Mouse (Mus musculus): ENCODE results near the gene Dpp6. TPM values are rescaled to one million over a fixed set of nuclear protein-coding genes. Genes with fewer than 3 reads are reported as not detected.

Gene Dpp6
- polyA plus RNA-seq, 1 experiment: 0.01 TPM

- TF ChIP-seq CEBPB (IDR thresholded peaks at IDR 0.05; ENCODE audit: low read depth) (no peak), FOSL1 (IDR thresholded peaks at IDR 0.05; ENCODE audit: insufficient read depth, low read length, poor library complexity, severe bottlenecking) (no peak), USF1 (IDR thresholded peaks at IDR 0.05; ENCODE audit: low read depth) (no peak), MYOG (IDR thresholded peaks at IDR 0.05; ENCODE audit: control insufficient read depth, extremely low read depth, insufficient read length) (no peak), CTCF (IDR thresholded peaks at IDR 0.05; ENCODE audit: control insufficient read depth, insufficient read depth, insufficient read length) (no peak), MAX (IDR thresholded peaks at IDR 0.05) (no peak), MYOD1 (IDR thresholded peaks at IDR 0.05; ENCODE audit: control insufficient read depth, insufficient read length, low read depth) (no peak)
- Histone ChIP-seq H3K79me2 (ENCODE audit: control insufficient read depth, insufficient read depth) (no peaks in the 10 kb centered on the region), H3K27me3 (ENCODE audit: control insufficient read depth, insufficient read depth, insufficient read length) (no peaks in the 10 kb centered on the region), H3K79me3 (ENCODE audit: low read depth) (no peaks in the 10 kb centered on the region), H3K4me3 (ENCODE audit: insufficient read depth, poor library complexity, severe bottlenecking) (no peak overlapping the region), H3K36me3 (ENCODE audit: control insufficient read depth, insufficient read depth) (no peaks in the 10 kb centered on the region), H3ac (ENCODE audit: control insufficient read depth, insufficient read length, low read depth) (no peak overlapping the region)
Measured at GRCm38 (mm10) chr5:27134436-27135005, 317.5 kb downstream of the Dpp6 start.

- TF ChIP-seq CTCF (IDR thresholded peaks at IDR 0.05; ENCODE audit: control insufficient read depth, insufficient read depth, insufficient read length) (no peak), FOSL1 (IDR thresholded peaks at IDR 0.05; ENCODE audit: insufficient read depth, low read length, poor library complexity, severe bottlenecking) (no peak), CEBPB (IDR thresholded peaks at IDR 0.05; ENCODE audit: low read depth) (no peak), USF1 (IDR thresholded peaks at IDR 0.05; ENCODE audit: low read depth) (no peak), MYOD1 (IDR thresholded peaks at IDR 0.05; ENCODE audit: control insufficient read depth, insufficient read length, low read depth) (no peak), MAX (IDR thresholded peaks at IDR 0.05) (no peak)
- H3K79me2 ChIP-seq (ENCODE audit: control insufficient read depth, insufficient read depth): no peaks in the 10 kb centered on the region
- H3K27me3 ChIP-seq (ENCODE audit: control insufficient read depth, insufficient read depth, insufficient read length): no peaks in the 10 kb centered on the region
- no peak overlapping the region for H3K4me3 ChIP-seq (ENCODE audit: insufficient read depth, poor library complexity, severe bottlenecking)
- H3K36me3 ChIP-seq (ENCODE audit: control insufficient read depth, insufficient read depth): no peaks in the 10 kb centered on the region
- H3K79me3 ChIP-seq (ENCODE audit: low read depth): no peaks in the 10 kb centered on the region
- no peak overlapping the region for H3ac ChIP-seq (ENCODE audit: control insufficient read depth, insufficient read length, low read depth)
Measured at GRCm38 (mm10) chr5:27147397-27147945, 330.5 kb downstream of the Dpp6 start.

GRCm38 (mm10) chr5:27151017-27151416 is 334.0 kb downstream of the Dpp6 start:
- no peaks in the 10 kb centered on the region for H3K36me3 ChIP-seq (ENCODE audit: control insufficient read depth, insufficient read depth)
- no peaks in the 10 kb centered on the region for H3K27me3 ChIP-seq (ENCODE audit: control insufficient read depth, insufficient read depth, insufficient read length)
- H3K79me3 ChIP-seq (ENCODE audit: low read depth): no peaks in the 10 kb centered on the region
- H3K79me2 ChIP-seq (ENCODE audit: control insufficient read depth, insufficient read depth): no peaks in the 10 kb centered on the region
- TF ChIP-seq USF1 (IDR thresholded peaks at IDR 0.05; ENCODE audit: low read depth): no peak
- no peak for TF ChIP-seq MAX (IDR thresholded peaks at IDR 0.05)
- TF ChIP-seq CEBPB (IDR thresholded peaks at IDR 0.05; ENCODE audit: low read depth): no peak
- TF ChIP-seq MYOG (IDR thresholded peaks at IDR 0.05; ENCODE audit: control insufficient read depth, extremely low read depth, insufficient read length): no peak
- no peak for TF ChIP-seq FOSL1 (IDR thresholded peaks at IDR 0.05; ENCODE audit: insufficient read depth, low read length, poor library complexity, severe bottlenecking)
- TF ChIP-seq MYOD1 (IDR thresholded peaks at IDR 0.05; ENCODE audit: control insufficient read depth, insufficient read length, low read depth): no peak
- TF ChIP-seq CTCF (IDR thresholded peaks at IDR 0.05; ENCODE audit: control insufficient read depth, insufficient read depth, insufficient read length): no peak
- H3ac ChIP-seq (ENCODE audit: control insufficient read depth, insufficient read length, low read depth): no peak overlapping the region
- no peak overlapping the region for H3K4me3 ChIP-seq (ENCODE audit: insufficient read depth, poor library complexity, severe bottlenecking)

GRCm38 (mm10) chr5:27155671-27156070 is 338.7 kb downstream of the Dpp6 start:
- no peaks in the 10 kb centered on the region for H3K27me3 ChIP-seq (ENCODE audit: control insufficient read depth, insufficient read depth, insufficient read length)
- H3K79me3 ChIP-seq (ENCODE audit: low read depth): no peaks in the 10 kb centered on the region
- TF ChIP-seq USF1 (IDR thresholded peaks at IDR 0.05; ENCODE audit: low read depth) (no peak), CEBPB (IDR thresholded peaks at IDR 0.05; ENCODE audit: low read depth) (no peak), MAX (IDR thresholded peaks at IDR 0.05) (no peak), CTCF (IDR thresholded peaks at IDR 0.05; ENCODE audit: control insufficient read depth, insufficient read depth, insufficient read length) (no peak), MYOG (IDR thresholded peaks at IDR 0.05; ENCODE audit: control insufficient read depth, extremely low read depth, insufficient read length) (no peak), MYOD1 (IDR thresholded peaks at IDR 0.05; ENCODE audit: control insufficient read depth, insufficient read length, low read depth) (no peak), FOSL1 (IDR thresholded peaks at IDR 0.05; ENCODE audit: insufficient read depth, low read length, poor library complexity, severe bottlenecking) (no peak)
- no peaks in the 10 kb centered on the region for H3K79me2 ChIP-seq (ENCODE audit: control insufficient read depth, insufficient read depth)
- H3ac ChIP-seq (ENCODE audit: control insufficient read depth, insufficient read length, low read depth): no peak overlapping the region
- H3K36me3 ChIP-seq (ENCODE audit: control insufficient read depth, insufficient read depth): no peaks in the 10 kb centered on the region
- no peak overlapping the region for H3K4me3 ChIP-seq (ENCODE audit: insufficient read depth, poor library complexity, severe bottlenecking)

GRCm38 (mm10) chr5:27156366-27156765 is 339.4 kb downstream of the Dpp6 start:
- H3ac ChIP-seq (ENCODE audit: control insufficient read depth, insufficient read length, low read depth): no peak overlapping the region
- TF ChIP-seq MAX (IDR thresholded peaks at IDR 0.05) (no peak), CEBPB (IDR thresholded peaks at IDR 0.05; ENCODE audit: low read depth) (no peak), MYOG (IDR thresholded peaks at IDR 0.05; ENCODE audit: control insufficient read depth, extremely low read depth, insufficient read length) (no peak), USF1 (IDR thresholded peaks at IDR 0.05; ENCODE audit: low read depth) (no peak), CTCF (IDR thresholded peaks at IDR 0.05; ENCODE audit: control insufficient read depth, insufficient read depth, insufficient read length) (no peak), MYOD1 (IDR thresholded peaks at IDR 0.05; ENCODE audit: control insufficient read depth, insufficient read length, low read depth) (no peak), FOSL1 (IDR thresholded peaks at IDR 0.05; ENCODE audit: insufficient read depth, low read length, poor library complexity, severe bottlenecking) (no peak)
- no peaks in the 10 kb centered on the region for H3K79me2 ChIP-seq (ENCODE audit: control insufficient read depth, insufficient read depth)
- H3K27me3 ChIP-seq (ENCODE audit: control insufficient read depth, insufficient read depth, insufficient read length): no peaks in the 10 kb centered on the region
- no peaks in the 10 kb centered on the region for H3K36me3 ChIP-seq (ENCODE audit: control insufficient read depth, insufficient read depth)
- H3K79me3 ChIP-seq (ENCODE audit: low read depth): no peaks in the 10 kb centered on the region
- no peak overlapping the region for H3K4me3 ChIP-seq (ENCODE audit: insufficient read depth, poor library complexity, severe bottlenecking)

Data from C2C12 (cell line).